Mouse (Mus musculus) neural tube, embryonic 13.5 days (tissue): ENCODE data around the gene Pkhd1. TPM values are rescaled to one million over a fixed set of nuclear protein-coding genes. Genes with fewer than 3 reads are reported as not detected.
"Not testable (repeated sequence)": the region's sequence is repeated elsewhere in the genome, so short reads cannot be mapped to it uniquely, and the experiment has no call there.

ENCODE experiments used
- ATAC-seq: fragments of 200-750 bp; cut with Nextera tagmentation; 2 replicates; pipeline ENCODE4 v1.8.0; 2017; ENCODE audit warnings: low read depth, mild to moderate bottlenecking, moderate TSS enrichment, moderate library complexity
- H3K27ac ChIP-seq: fragments of 300-500 bp; sonication (generic); replicated peaks from 2 replicates; pipeline ENCODE4 v1.5.1; 2015; ENCODE audit warnings: moderate library complexity, mild to moderate bottlenecking, inconsistent platforms
- H3K27me3 ChIP-seq: fragments of 300-500 bp; sonication (generic); 2 replicates; pipeline ENCODE4 v1.6.1; 2015; ENCODE audit warnings: mild to moderate bottlenecking, inconsistent platforms
- H3K36me3 ChIP-seq: fragments of 300-500 bp; sonication (generic); 2 replicates; pipeline ENCODE4 v1.6.1; 2015; ENCODE audit warnings: mild to moderate bottlenecking, inconsistent platforms
- H3K4me1 ChIP-seq: fragments of 300-500 bp; sonication (generic); replicated peaks from 2 replicates; pipeline ENCODE4 v1.6.1; 2015; ENCODE audit warnings: inconsistent platforms
- H3K4me2 ChIP-seq: fragments of 300-500 bp; sonication (generic); 2 replicates; pipeline ENCODE4 v1.6.1; 2015; ENCODE audit warnings: inconsistent platforms, mild to moderate bottlenecking, moderate library complexity
- H3K4me3 ChIP-seq: fragments of 300-500 bp; sonication (generic); 2 replicates; pipeline ENCODE4 v1.5.1; 2015; ENCODE audit warnings: mild to moderate bottlenecking, inconsistent platforms
- H3K9ac ChIP-seq: fragments of 300-500 bp; sonication (generic); 2 replicates; pipeline ENCODE4 v1.6.1; 2015; ENCODE audit warnings: moderate library complexity, mild to moderate bottlenecking, inconsistent platforms
- H3K9me3 ChIP-seq: fragments of 300-500 bp; sonication (generic); 2 replicates; pipeline ENCODE4 v1.6.1; 2016; ENCODE audit warnings: inconsistent platforms
- WGBS: fragments of 180-500 bp; shearing (Covaris S2); methylation state at CpG from one replicate; pipeline ENCODE4 v1.1.7; 2015; 5-methylcytosine and 5-hydroxymethylcytosine counted together
- polyA plus RNA-seq: library from polyadenylated mRNA; unstranded; fragments of >200 nt; fragmentation: Nextera tagmentation; extraction: Ambion mirVana; gene quantifications from 2 replicates; pipeline ENCODE4 v1.2.1, GENCODE M21; 2015

The Pkhd1 gene
- polyA plus RNA-seq, 1 experiment from 2014 or later, result 0.03 TPM

DNA sequence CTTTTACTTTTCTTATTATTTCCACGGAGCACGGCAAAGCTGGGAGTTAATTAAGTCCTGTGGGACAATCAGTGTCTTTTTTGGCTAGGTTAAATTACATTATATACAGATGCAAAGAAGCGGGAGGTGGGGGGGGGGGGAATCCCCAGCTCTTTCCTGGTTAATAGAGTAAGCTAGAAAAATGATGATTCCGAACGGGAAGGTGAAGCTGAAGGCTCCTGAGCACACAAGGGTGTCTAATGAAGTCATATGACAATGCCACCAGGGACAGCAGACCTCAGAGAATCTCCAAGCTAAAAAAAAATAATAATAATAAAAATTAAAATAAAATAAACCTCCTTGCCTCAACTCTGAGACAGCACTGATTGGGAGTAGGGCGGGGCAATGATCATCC lies 139.6 kb downstream of the Pkhd1 start:
- no peaks in the 10 kb centered on the region for H3K9me3 ChIP-seq
- H3K27ac ChIP-seq, result peak overlapping the region; percentile 84
- H3K9ac ChIP-seq, result peak overlapping the region; percentile 58
- H3K36me3 ChIP-seq, result no peaks in the 10 kb centered on the region
- peak overlapping the region; percentile 42 for H3K4me3 ChIP-seq
- H3K27me3 ChIP-seq, result no peaks in the 10 kb centered on the region
- peaks cover 15% of the 10 kb centered on the region for H3K4me1 ChIP-seq
- ATAC-seq, result peak; percentile 40; the same call in 1 of the 2 replicates
- 27% methylated on average over 6 of the region's 6 CpGs for WGBS
- peak overlapping the region; percentile 66 for H3K4me2 ChIP-seq

DNA sequence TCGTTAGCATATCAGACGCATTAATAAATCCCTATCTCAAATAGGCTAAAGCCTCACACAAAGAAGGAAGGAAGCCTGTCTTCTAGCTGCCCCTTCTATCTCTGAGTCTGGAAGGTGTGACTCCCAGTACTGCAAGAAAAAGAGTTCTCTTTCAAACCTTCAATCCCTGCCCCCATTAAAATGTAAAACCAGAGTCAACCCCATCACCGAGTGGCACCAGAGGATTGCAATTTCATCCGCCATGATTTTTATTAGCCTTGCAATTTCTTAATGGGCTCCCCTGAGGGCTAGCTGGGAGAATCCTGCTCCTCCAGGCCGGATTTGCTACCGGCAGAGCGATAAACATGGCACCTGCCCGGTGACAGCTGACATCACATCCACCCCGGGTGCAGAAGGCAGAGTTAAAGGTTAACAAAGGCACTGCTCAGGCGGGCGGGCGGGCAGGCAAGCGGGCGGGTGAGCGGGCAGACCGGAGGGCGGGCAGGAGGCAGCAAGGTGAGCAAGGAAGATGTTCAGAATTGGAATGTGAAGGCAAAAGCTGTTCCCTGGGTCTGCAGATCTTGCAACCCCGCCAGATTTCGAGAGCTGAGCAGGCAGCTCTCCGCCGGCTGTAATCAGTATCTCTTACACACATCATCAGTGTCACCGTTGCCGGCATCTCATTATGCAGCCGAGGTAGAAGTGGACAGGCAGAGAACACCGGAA lies 140.2 kb downstream of the Pkhd1 start:
- H3K4me2 ChIP-seq, result peak overlapping the region; percentile 66
- no peaks in the 10 kb centered on the region for H3K9me3 ChIP-seq
- H3K4me1 ChIP-seq, result peaks cover 15% of the 10 kb centered on the region
- ATAC-seq, result peak; percentile 89
- WGBS, result 3% methylated on average over 25 of the region's 25 CpGs
- H3K4me3 ChIP-seq, result peak overlapping the region; percentile 42
- no peaks in the 10 kb centered on the region for H3K27me3 ChIP-seq
- peak overlapping the region; percentile 84 for H3K27ac ChIP-seq
- H3K36me3 ChIP-seq, result no peaks in the 10 kb centered on the region
- peak overlapping the region; percentile 58 for H3K9ac ChIP-seq

DNA sequence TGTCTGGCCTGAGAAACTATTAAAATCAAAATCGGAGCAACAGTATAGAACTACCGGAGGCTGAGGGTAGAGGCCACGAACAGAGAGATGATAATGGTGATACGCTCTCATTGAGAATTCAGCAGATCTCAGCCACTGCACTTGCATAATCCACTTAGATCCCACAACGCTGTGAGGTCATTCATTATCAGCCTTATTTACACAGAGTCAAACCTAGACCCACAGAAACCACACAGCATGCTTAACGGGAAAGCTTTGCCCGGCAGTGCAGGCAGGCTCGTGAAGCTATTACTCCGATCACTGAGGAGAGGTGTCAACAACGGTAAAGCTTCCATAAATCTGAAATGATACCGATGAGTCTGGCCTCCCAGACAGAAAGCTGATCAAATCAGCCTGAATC lies 147.1 kb downstream of the Pkhd1 start:
- Histone ChIP-seq H3K27ac (no peak overlapping the region), H3K9me3 (no peaks in the 10 kb centered on the region), H3K27me3 (no peaks in the 10 kb centered on the region), H3K4me2 (no peak overlapping the region), H3K4me1 (no peaks in the 10 kb centered on the region), H3K9ac (no peak overlapping the region), H3K36me3 (no peaks in the 10 kb centered on the region), H3K4me3 (no peak overlapping the region)
- no peak for ATAC-seq
- 63% methylated on average over 11 of the region's 11 CpGs for WGBS

DNA sequence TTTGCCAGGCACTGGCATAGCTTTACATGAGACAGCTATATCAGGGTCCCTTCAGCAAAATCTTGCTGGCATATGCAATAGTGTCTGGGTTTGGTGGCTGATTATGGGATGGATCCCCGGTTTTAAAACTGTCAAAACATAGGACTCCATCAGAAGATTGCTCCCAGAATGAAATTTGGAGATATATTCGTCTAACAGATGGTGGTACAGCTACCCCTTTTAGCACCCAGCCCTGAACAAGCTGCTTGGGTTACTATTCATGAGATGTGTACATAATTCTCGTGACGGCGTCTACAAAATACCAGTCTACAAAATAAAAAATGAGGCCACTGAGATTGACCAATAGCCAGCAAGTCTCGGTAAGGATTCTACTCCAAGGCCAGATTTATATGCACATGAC lies 147.5 kb downstream of the Pkhd1 start:
- WGBS, result 77% methylated on average over 6 of the region's 6 CpGs
- Histone ChIP-seq H3K9me3 (no peaks in the 10 kb centered on the region), H3K36me3 (no peaks in the 10 kb centered on the region), H3K27ac (no peak overlapping the region), H3K4me2 (no peak overlapping the region), H3K4me1 (no peaks in the 10 kb centered on the region), H3K27me3 (no peaks in the 10 kb centered on the region), H3K4me3 (no peak overlapping the region), H3K9ac (no peak overlapping the region)
- no peak for ATAC-seq

DNA sequence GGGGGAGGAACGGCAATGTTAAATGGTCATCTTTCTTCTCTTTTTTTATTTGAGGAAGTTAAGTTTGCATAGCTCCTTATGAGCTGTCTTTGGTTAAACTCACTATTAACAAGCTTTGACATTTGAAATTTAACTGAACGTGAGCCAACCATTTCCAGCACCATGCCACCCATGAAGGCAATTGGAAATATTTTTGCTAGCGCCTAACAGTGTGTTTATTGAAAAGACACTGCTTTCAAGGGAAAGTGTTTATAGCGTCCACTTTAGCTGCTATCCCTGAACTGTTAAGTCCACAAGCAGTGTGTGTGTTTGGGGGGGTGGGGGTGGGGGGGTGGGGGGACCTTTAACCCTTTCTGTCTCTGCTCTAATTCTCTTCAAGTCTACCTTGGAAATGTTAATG lies 151.4 kb downstream of the Pkhd1 start:
- no peaks in the 10 kb centered on the region for H3K27me3 ChIP-seq
- H3K4me3 ChIP-seq, result no peak overlapping the region
- H3K4me1 ChIP-seq, result no peaks in the 10 kb centered on the region
- 59% methylated on average over 4 of the region's 4 CpGs for WGBS
- no peak overlapping the region for H3K9ac ChIP-seq
- no peak overlapping the region for H3K27ac ChIP-seq
- ATAC-seq, result no peak
- no peak overlapping the region for H3K4me2 ChIP-seq
- H3K36me3 ChIP-seq, result no peaks in the 10 kb centered on the region
- no peaks in the 10 kb centered on the region for H3K9me3 ChIP-seq

DNA sequence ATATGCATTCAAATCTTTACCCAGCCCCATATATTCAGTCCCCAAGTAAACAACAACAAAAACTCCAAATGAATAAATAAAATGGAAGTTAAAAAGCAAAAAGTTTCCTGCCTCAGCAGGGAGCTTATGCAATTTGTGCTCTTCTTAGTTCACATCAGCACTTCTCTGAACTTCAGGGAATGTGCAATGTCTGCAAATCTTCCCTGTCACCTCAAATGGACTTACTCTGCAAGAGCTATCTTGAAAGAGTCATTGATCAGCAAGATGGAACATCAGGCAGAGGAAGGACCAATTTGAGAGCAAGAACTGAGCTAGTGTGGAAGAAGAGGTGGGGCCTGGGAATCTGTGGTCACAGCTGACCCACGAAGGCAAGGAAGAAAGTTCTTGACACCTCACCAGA lies 163.2 kb downstream of the Pkhd1 start:
- Histone ChIP-seq H3K27ac (no peak overlapping the region), H3K4me2 (no peak overlapping the region), H3K36me3 (no peaks in the 10 kb centered on the region), H3K4me3 (no peak overlapping the region), H3K4me1 (no peaks in the 10 kb centered on the region), H3K27me3 (peaks cover 4% of the 10 kb centered on the region; the same call in 1 of the 2 replicates), H3K9ac (no peak overlapping the region), H3K9me3 (no peaks in the 10 kb centered on the region)
- WGBS, result 70% methylated on average over 1 of the region's 1 CpGs
- no peak for ATAC-seq

DNA sequence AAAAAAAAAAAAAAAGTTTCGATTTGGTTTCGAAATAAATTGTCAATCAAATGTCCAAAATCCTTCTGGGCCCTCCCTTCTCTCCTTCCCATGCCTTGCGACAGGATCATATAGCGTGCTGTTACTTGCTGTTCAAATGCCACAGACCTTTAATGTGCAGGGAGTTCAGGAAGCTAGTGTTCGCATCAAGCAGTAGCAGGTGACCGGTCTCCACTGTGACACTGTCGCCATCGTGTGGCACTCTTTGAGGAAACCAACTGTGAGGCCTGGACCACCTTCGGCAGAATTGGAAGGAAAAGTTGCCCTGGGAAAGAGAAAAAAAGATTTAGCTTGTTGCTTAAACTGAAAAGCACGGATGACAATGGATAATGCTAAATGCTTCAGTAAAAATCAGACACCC lies 167.8 kb downstream of the Pkhd1 start:
- H3K27me3 ChIP-seq, result peaks cover 4% of the 10 kb centered on the region; the same call in 1 of the 2 replicates
- ATAC-seq, result peak; percentile 74; the same call in 1 of the 2 replicates
- no peak overlapping the region for H3K9ac ChIP-seq
- no peaks in the 10 kb centered on the region for H3K9me3 ChIP-seq
- no peaks in the 10 kb centered on the region for H3K4me1 ChIP-seq
- H3K4me3 ChIP-seq, result no peak overlapping the region
- 26% methylated on average over 10 of the region's 10 CpGs for WGBS
- H3K27ac ChIP-seq, result no peak overlapping the region
- H3K36me3 ChIP-seq, result no peaks in the 10 kb centered on the region
- no peak overlapping the region for H3K4me2 ChIP-seq

DNA sequence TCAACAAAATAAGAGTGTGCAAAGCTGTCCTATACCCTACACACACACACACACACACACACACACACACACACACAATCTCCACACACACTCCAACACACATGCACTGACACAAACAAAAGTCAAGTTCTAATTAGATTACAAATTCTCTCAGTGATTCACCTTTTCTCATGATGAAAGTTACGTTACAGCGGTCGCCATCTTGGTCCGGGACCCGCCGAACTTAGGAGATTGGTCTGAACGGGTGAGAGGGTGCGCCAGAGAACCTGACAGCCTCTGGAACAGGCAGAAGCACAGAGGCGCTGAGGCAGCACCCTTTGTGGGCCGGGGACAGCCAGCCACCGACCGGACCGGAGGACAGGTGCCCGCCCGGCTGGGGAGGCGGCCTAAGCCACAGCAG lies 185.8 kb downstream of the Pkhd1 start:
- peaks cover 11% of the 10 kb centered on the region for H3K4me1 ChIP-seq
- not testable (repeated sequence) for H3K27me3 ChIP-seq, ATAC-seq, H3K36me3 ChIP-seq, H3K9ac ChIP-seq, H3K9me3 ChIP-seq, H3K4me3 ChIP-seq, H3K4me2 ChIP-seq, H3K27ac ChIP-seq
- WGBS, result 92% methylated on average over 16 of the region's 16 CpGs

DNA sequence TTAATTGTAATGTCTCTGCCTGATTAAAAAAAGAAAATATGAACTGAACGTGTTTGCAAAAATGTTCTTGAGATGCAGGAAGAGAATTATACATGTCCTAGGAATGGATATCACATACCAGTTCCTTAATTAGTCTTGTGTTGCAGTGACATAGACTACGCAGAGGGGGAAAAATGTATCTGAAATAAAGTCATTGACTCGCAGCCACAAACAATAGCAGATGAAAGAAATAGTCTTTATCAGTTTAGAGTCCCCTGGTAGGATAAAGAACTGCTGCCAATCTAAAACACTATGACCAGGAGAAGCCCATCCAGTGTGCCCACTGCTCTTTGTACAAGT lies 188.8 kb downstream of the Pkhd1 start:
- Histone ChIP-seq H3K4me2 (peak overlapping the region; percentile 47; the same call in 1 of the 2 replicates), H3K27me3 (no peaks in the 10 kb centered on the region), H3K9ac (no peak overlapping the region), H3K4me3 (no peak overlapping the region), H3K27ac (0 out of 2 replicates have a peak overlapping the region, but pooled peaks have one; percentile 9), H3K4me1 (peaks cover 11% of the 10 kb centered on the region), H3K9me3 (no peaks in the 10 kb centered on the region), H3K36me3 (no peaks in the 10 kb centered on the region)
- WGBS, result 67% methylated on average over 3 of the region's 3 CpGs
- ATAC-seq, result peak; percentile 44; the same call in 1 of the 2 replicates

DNA sequence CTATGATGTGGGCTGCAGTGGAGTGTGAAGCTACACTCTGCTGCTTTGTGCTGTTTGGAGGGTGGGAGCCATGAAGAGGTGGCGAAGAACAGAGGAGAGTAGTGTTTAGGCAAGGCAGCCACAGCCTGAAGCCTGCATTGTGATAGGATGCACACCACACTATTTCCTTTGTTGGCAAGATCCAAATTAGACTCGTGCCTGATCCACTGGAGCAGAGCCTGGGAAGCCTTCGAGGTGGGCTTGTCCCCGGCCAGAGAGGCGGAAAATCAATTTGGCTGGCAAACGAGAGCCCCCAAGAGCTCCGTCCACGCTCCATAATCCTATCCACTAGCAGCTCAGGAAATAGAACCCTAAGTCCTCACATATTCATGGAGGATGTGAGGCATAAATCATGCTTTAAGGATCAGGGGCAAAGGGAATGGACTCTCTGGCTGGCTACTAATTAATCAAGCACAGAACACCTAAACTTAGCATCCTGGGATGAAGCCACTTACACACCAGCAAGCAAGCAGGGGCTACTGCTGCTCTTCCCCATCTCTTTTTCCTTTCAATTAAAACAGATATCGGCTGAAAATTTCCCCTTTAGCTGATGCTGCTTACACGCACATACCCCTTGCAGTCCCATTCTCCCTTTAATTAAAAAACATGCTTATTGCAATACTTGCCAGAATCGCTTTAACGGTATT lies 189.4 kb downstream of the Pkhd1 start:
- H3K9ac ChIP-seq, result peak overlapping the region; percentile 45; the same call in 1 of the 2 replicates
- H3K4me3 ChIP-seq, result peak overlapping the region; percentile 14
- no peaks in the 10 kb centered on the region for H3K9me3 ChIP-seq
- WGBS, result 25% methylated on average over 12 of the region's 12 CpGs
- peaks cover 11% of the 10 kb centered on the region for H3K4me1 ChIP-seq
- H3K4me2 ChIP-seq, result peak overlapping the region; percentile 47
- no peaks in the 10 kb centered on the region for H3K27me3 ChIP-seq
- peak; percentile 97 for ATAC-seq
- H3K36me3 ChIP-seq, result no peaks in the 10 kb centered on the region
- peak overlapping the region; percentile 9; the same call in 1 of the 2 replicates for H3K27ac ChIP-seq

DNA sequence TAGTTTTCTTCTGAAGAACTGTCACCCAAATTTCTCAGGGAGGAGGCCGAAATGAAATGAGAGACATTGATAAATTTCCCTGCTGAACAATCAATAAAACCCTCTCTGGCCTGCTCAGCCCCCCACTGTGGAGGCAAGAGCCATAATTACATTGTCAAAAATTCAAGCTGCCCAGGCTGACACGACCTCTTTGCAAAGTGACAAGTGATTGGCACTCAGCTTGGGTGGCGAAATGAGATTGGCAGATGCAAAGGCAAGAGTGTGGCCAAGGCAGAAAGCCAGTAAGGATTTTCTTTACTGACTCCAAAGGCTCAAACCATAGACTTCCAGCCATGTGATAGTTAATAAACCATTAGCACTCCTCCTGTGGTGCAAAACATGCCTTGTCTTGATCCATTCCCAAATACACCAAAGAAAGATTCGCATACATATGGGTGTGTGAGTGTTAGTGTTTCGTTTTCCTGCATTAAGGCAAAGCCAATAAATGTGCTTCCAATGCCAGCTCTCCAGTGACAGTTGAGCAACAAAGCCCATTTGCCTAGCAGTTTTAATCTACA lies 208.4 kb downstream of the Pkhd1 start:
- H3K4me2 ChIP-seq, result no peak overlapping the region
- no peak overlapping the region for H3K27ac ChIP-seq
- ATAC-seq, result no peak
- H3K9ac ChIP-seq, result no peak overlapping the region
- H3K4me3 ChIP-seq, result no peak overlapping the region
- WGBS, result 63% methylated on average over 5 of the region's 5 CpGs
- no peaks in the 10 kb centered on the region for H3K27me3 ChIP-seq
- no peaks in the 10 kb centered on the region for H3K9me3 ChIP-seq
- H3K36me3 ChIP-seq, result no peaks in the 10 kb centered on the region
- H3K4me1 ChIP-seq, result no peaks in the 10 kb centered on the region

DNA sequence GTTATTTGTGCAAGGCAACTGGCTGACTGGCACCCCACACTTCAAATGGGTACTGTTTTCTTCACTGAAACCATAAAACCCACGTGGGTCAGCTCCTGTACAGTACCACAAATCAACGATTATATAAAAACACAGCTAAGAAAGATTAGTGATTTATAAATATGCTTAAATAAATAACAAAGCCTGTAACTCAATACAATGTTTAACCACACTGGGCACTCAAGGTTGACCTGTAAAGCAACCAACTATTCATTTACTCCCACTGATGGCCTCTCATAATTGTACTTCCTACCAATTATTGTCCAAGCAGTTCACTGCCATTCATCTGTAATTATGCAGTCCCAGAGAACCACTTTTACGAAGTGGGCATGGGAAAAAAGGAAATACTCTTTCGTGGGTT lies 219.5 kb downstream of the Pkhd1 start:
- no peak for ATAC-seq
- no peak overlapping the region for H3K9ac ChIP-seq
- 62% methylated on average over 4 of the region's 4 CpGs for WGBS
- H3K36me3 ChIP-seq, result no peaks in the 10 kb centered on the region
- no peaks in the 10 kb centered on the region for H3K27me3 ChIP-seq
- no peak overlapping the region for H3K27ac ChIP-seq
- H3K4me3 ChIP-seq, result no peak overlapping the region
- H3K4me2 ChIP-seq, result no peak overlapping the region
- no peaks in the 10 kb centered on the region for H3K4me1 ChIP-seq
- H3K9me3 ChIP-seq, result no peaks in the 10 kb centered on the region
